Mouse (Mus musculus): ENCODE results near the gene Erp27. TPM values are rescaled to one million over a fixed set of nuclear protein-coding genes. Genes with fewer than 3 reads are reported as not detected.

Gene Erp27
- polyA plus RNA-seq, 1 experiment from 2014 or later: 0.22 TPM

GRCm38 (mm10) chr6:136857873-136858260 is 64.1 kb downstream of the Erp27 start:
- peak overlapping the region; percentile 37 for H3K4me2 ChIP-seq (ENCODE audit: low read depth, low read length)
- ATAC-seq (ENCODE audit: low read depth): no peak; the same call in 1 of the 2 replicates
- H3K36me3 ChIP-seq (ENCODE audit: control insufficient read depth, insufficient read depth, low read length): no peaks in the 10 kb centered on the region
- peaks cover 12% of the 10 kb centered on the region for H3K4me1 ChIP-seq (ENCODE audit: control insufficient read depth, insufficient read depth, low read length)
- no peaks in the 10 kb centered on the region for H3K9me3 ChIP-seq (ENCODE audit: control insufficient read depth, low read length)
- whole genome bisulfite sequencing: 23% methylated on average over 11 of the region's 11 CpGs
- H3K27me3 ChIP-seq (replicated peaks; ENCODE audit: control insufficient read depth, insufficient read depth, low read length): no peaks in the 10 kb centered on the region
- DNase-seq (ENCODE audit: low spot score): peak; percentile 70
- H3K9ac ChIP-seq (ENCODE audit: low read depth, low read length): no peak overlapping the region
- peak overlapping the region; percentile 11 for H3K27ac ChIP-seq (replicated peaks; ENCODE audit: low read depth, low read length)
- no peak overlapping the region for H3K4me3 ChIP-seq (ENCODE audit: low read depth, low read length)

Other genes starting within 250 kb of the Erp27 start
- gene Gucy2c, start 140.4 kb downstream of the Erp27 start, polyA plus RNA-seq (2014; fragmentation: Nextera tagmentation; extraction: Ambion mirVana): 0.13 and 0.15 TPM in 2 replicates
- gene Hist4h4, start 117.8 kb downstream of the Erp27 start, polyA plus RNA-seq (2014; fragmentation: Nextera tagmentation; extraction: Ambion mirVana): 0.64 and 1.1 TPM in 2 replicates
- gene H2afj, start 113.9 kb downstream of the Erp27 start, polyA plus RNA-seq (2014; fragmentation: Nextera tagmentation; extraction: Ambion mirVana): 93.2 and 98.2 TPM in 2 replicates
- 1.1 and 1.7 TPM in 2 replicates for gene BC049715, start 94.6 kb downstream of the Erp27 start, polyA plus RNA-seq (2014; fragmentation: Nextera tagmentation; extraction: Ambion mirVana)
- 94.3 and 94.7 TPM in 2 replicates for gene Wbp11, start 93.9 kb downstream of the Erp27 start, polyA plus RNA-seq (2014; fragmentation: Nextera tagmentation; extraction: Ambion mirVana)
- 2.5 and 2.8 TPM in 2 replicates for gene Smco3, start 86.7 kb downstream of the Erp27 start, polyA plus RNA-seq (2014; fragmentation: Nextera tagmentation; extraction: Ambion mirVana)
- gene Art4, start 64.4 kb downstream of the Erp27 start, polyA plus RNA-seq (2014; fragmentation: Nextera tagmentation; extraction: Ambion mirVana): 1.9 and 2.7 TPM in 2 replicates
- 321 and 362 TPM in 2 replicates for gene Mgp, start 46.4 kb downstream of the Erp27 start, polyA plus RNA-seq (2014; fragmentation: Nextera tagmentation; extraction: Ambion mirVana)
- not detected in 2 replicates for gene Pde6h, start 1.7 kb upstream of the Erp27 start, polyA plus RNA-seq (2014; fragmentation: Nextera tagmentation; extraction: Ambion mirVana)
- gene Arhgdib, start 19.7 kb upstream of the Erp27 start, polyA plus RNA-seq (2014; fragmentation: Nextera tagmentation; extraction: Ambion mirVana): 117 and 118 TPM in 2 replicates
- 23.1 and 26.0 TPM in 2 replicates for gene Rerg, start 248.3 kb upstream of the Erp27 start, polyA plus RNA-seq (2014; fragmentation: Nextera tagmentation; extraction: Ambion mirVana)

All from embryonic facial prominence, embryonic 14.5 days (tissue).